Mouse (Mus musculus): Measurements from ENCODE around the gene Fubp1.

Gene Fubp1

GRCm38 (mm10) chr3:152209967-152210634, at the start of gene Fubp1, which contains the start of gene Dnajb4:
Gene Fubp1 (plus strand): TSS chr3:152210422.
Gene Dnajb4 (minus strand): TSS chr3:152210302.
- DNase-seq (ENCODE audit: low spot score), result peak; percentile 99

- DNase-seq (ENCODE audit: low spot score), result no peak
These were observed 49.6 kb upstream of the Fubp1 start for GRCm38 (mm10) chr3:152160607-152161006.

- DNase-seq (ENCODE audit: low spot score), result no peak
These were observed 46.9 kb upstream of the Fubp1 start for GRCm38 (mm10) chr3:152163320-152163719.

- no peak for DNase-seq (ENCODE audit: low spot score)
These were observed 45.2 kb upstream of the Fubp1 start for GRCm38 (mm10) chr3:152165014-152165350.

GRCm38 (mm10) chr3:152165351-152166098, 44.7 kb upstream of the Fubp1 start:
- DNase-seq (ENCODE audit: low spot score), result no peak

GRCm38 (mm10) chr3:152166099-152166423, 44.2 kb upstream of the Fubp1 start, which contains the start of gene Gipc2:
Gene Gipc2 (minus strand): TSS chr3:152166230.
- DNase-seq (ENCODE audit: low spot score), result no peak

- no peak for DNase-seq (ENCODE audit: low spot score)
These were observed 43.3 kb upstream of the Fubp1 start for GRCm38 (mm10) chr3:152166699-152167451.

- DNase-seq (ENCODE audit: low spot score), result no peak
These were observed 42.2 kb upstream of the Fubp1 start for GRCm38 (mm10) chr3:152168007-152168406.

GRCm38 (mm10) chr3:152170407-152170806, 39.8 kb upstream of the Fubp1 start:
- DNase-seq (ENCODE audit: low spot score), result no peak

- DNase-seq (ENCODE audit: low spot score), result no peak
These were observed 39.0 kb upstream of the Fubp1 start for GRCm38 (mm10) chr3:152171236-152171635.

- no peak for DNase-seq (ENCODE audit: low spot score)
These were observed 38.4 kb upstream of the Fubp1 start for GRCm38 (mm10) chr3:152171862-152172261.

- no peak for DNase-seq (ENCODE audit: low spot score)
These were observed 37.8 kb upstream of the Fubp1 start for GRCm38 (mm10) chr3:152172322-152172935.

GRCm38 (mm10) chr3:152178816-152179215, 31.4 kb upstream of the Fubp1 start:
- no peak for DNase-seq (ENCODE audit: low spot score)

GRCm38 (mm10) chr3:152179285-152179684, 30.9 kb upstream of the Fubp1 start:
- no peak for DNase-seq (ENCODE audit: low spot score)

- DNase-seq (ENCODE audit: low spot score), result no peak
These were observed 29.6 kb upstream of the Fubp1 start for GRCm38 (mm10) chr3:152180624-152181023.

GRCm38 (mm10) chr3:152183522-152183921, 26.7 kb upstream of the Fubp1 start:
- DNase-seq (ENCODE audit: low spot score), result no peak

GRCm38 (mm10) chr3:152186106-152186505, 24.1 kb upstream of the Fubp1 start:
- DNase-seq (ENCODE audit: low spot score), result no peak

- peak; percentile 21 for DNase-seq (ENCODE audit: low spot score)
These were observed 20.9 kb upstream of the Fubp1 start for GRCm38 (mm10) chr3:152189306-152189705.

GRCm38 (mm10) chr3:152190679-152191477, 19.3 kb upstream of the Fubp1 start:
- DNase-seq (ENCODE audit: low spot score), result peak; percentile 22

- peak; percentile 79 for DNase-seq (ENCODE audit: low spot score)
These were observed 18.4 kb upstream of the Fubp1 start for GRCm38 (mm10) chr3:152191791-152192237.

GRCm38 (mm10) chr3:152192238-152192931, 17.8 kb upstream of the Fubp1 start:
- peak; percentile 82 for DNase-seq (ENCODE audit: low spot score)
